Mouse (Mus musculus) MEL-GATA-1-ER (cell line): ENCODE results near the gene Unc79.
A peak's percentile ranks its signal among the peaks of the same experiment; 100 is the strongest.

Source experiments
- DNase-seq: peaks from one replicate; pipeline ENCODE4 v3.0.0-alpha.2; 2012; ENCODE audit warnings: low read depth; ENCODE audit errors: extremely low read depth

Gene Unc79

GRCm38 (mm10) chr12:103123861-103124260, 175.2 kb downstream of the Unc79 start:
- DNase-seq, result no peak

GRCm38 (mm10) chr12:103128914-103129313, 180.3 kb downstream of the Unc79 start:
- DNase-seq, result no peak

DNA sequence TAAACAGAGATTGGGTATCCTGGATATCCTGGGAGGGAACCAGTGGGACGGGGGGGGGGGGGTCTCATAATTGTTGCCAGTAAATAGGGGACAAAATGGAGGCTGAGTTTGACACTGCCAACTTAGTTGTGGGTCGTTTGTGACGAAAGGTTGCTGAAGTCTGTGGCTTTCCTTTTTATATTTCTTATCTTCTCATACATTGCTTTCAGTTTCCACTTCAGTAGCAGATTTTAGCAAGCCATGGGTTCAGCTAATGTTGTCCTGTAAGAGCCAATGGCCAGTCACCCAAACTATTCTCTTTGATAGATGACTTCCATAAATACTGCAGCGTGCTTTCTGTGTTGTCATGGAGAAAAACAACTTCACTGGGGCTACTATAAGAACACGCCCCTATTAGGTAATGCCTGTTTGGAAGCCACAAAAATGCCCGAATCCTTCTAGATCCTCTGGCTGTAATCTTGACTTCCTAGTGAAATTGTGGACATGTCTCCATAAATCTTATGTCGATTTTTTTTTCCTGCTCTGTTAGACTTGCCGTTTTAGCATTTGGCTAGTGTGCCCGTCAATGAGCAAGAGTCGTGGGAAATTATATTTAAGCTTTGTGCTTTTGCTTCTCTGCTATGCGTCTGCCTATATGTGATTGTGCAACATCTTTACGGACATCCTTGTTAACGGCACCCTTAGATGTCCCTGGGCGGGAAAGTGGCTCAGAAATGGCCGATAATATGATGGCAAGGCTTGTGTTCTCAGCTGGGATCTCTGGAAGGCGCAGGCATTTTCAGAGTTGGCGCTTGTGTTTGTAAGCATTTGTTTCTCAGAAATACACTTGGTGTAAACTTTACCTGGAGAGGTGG, 181.0 kb downstream of the Unc79 start:
- DNase-seq, result no peak

GRCm38 (mm10) chr12:103131419-103131818, 182.8 kb downstream of the Unc79 start:
- no peak for DNase-seq

GRCm38 (mm10) chr12:103142550-103143010, 193.9 kb downstream of the Unc79 start:
- DNase-seq, result peak; percentile 54

- DNase-seq, result peak; percentile 27
These were observed 195.3 kb downstream of the Unc79 start for GRCm38 (mm10) chr12:103143798-103144565.

DNA sequence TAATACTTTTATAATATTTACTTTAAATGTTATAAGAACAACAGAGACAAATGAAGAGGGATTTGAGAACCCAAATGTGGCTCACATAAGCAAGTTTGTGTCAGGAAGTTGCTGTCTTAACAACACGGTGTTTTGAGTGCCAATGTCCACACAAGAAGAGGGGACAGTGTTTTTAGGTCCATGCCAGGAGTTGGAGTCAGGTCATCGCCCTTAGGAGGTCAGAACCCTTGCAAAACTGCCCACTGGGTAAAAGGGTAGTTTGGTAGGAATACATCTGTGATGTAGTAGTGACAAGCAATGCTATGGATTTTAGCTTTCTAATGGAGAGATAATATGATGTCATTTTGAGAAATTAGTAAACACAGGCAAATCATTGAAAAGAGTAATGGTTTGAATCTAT, 201.6 kb downstream of the Unc79 start:
- DNase-seq, result no peak

- no peak for DNase-seq
These were observed 206.3 kb downstream of the Unc79 start for GRCm38 (mm10) chr12:103154927-103155326.

DNA sequence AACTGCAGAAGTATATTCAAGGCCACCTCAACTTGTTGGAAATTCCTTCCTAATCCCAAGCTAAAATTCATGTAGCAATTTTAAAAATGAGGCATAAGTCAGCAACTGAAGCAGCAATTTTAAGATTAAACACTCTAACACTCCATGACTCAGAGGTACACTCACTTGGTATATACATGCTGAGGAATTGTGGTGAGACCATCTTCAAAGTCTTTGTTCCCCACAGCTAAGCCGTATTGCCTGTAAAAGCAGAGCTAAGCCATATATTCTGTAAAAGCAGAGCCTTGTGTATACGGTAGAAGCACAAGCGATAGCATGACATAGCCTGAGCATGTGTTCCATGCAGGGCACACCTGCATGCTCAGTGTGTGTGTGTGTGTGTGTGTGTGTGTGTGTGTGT, 206.7 kb downstream of the Unc79 start:
- no peak for DNase-seq

GRCm38 (mm10) chr12:103157129-103157910, 208.7 kb downstream of the Unc79 start:
- DNase-seq, result no peak

DNA sequence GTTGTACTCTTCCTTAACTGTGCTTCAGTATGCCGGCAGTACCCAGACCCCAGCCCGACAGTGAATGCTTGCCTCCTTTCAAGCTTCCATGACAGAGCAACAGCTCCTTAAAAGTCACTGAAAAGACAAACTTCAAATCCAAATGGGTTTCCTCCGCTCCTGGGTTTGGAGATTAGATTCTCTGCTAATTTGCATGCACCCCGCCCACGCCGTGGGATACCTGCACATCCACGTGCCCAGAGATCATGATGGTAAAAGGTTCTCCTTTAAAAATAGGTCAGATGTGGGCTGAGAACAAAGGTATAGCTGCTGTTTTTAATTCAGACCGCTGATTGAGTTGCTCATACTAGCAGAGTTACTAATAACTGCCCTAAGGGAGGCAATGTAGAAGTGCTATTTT, 210.4 kb downstream of the Unc79 start:
- DNase-seq, result no peak

GRCm38 (mm10) chr12:103160721-103161120, 212.1 kb downstream of the Unc79 start:
- no peak for DNase-seq

DNA sequence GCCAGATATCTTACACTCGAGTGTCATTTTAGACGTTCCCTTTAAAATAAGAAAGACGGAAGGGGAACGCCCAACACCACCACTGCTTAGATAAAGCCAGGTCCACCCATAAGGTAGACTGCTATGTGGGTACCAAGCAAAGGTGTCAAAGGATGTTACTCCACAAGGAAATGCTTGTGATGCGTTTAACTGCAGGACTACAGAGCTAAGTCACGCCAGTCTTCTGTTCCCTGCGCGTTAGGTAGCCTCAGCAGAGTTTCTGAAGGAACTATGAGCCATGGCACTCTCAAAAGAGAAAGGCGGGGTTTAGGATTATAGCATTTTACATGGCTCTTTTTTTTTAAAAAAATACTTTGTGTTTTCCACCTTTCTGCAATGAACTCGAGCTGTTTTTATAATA, 214.9 kb downstream of the Unc79 start:
- DNase-seq, result no peak

DNA sequence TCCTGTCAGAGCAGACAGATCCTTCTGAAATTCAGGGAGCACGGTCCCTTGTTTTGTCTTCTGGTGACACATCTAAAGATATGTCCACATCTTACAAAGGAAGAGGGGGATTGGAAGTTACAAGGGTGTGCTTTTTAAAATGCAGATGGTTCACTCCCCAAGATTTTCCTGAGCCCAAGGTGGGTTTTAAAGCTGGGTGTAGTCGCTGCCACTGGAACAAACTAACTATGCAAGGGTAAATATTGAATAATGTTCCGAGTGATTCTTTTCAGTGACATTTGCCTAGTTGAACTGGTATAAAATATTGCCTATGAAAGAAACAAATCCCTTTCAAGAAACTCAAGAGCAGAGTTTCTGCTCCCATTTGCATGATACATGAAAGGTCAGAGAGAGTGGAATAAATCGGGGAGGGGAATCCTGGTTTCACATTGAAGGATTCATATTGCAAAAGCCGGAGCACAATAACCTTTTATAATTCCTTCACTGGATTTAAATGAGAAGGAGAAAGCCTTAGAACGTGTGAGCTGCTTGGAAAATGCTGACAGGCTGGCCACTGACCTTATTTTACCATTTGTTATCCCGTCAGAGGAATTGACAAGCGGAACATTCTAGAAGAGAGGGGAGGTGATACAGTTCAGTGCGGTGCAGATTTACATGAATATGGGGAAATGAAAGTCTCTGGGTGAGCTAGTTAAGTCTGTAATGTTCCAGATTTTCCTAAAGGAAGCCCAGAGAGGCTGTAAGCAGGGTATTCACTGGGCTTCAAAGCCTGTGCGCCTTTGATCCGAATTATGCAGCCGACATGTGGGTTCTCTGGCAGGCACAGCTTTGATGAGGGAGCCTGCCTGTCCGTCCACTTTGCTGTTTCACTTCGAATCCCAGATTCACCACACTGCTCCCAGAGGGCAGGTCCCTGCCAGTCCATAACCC, 215.7 kb downstream of the Unc79 start:
- DNase-seq, result no peak

DNA sequence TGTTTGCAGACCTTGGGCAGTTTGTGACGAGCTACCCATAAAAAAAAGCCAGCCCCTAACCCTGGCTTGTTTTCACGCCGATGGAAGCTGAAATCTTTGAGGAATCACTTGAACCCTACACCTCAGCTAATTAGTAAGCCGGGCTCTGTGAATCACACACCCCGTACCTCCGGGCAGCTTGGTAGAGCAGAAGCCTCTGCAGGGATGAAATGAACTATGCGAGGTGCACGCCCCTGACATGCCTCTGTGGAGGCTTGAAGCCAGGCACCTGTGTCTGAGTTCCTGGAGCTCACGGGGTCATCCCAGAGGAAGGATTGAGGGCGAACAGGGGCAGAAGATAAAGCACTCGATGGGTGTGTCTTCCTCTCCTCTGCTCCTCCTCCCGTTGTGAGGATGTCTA, 220.2 kb downstream of the Unc79 start:
- no peak for DNase-seq

- no peak for DNase-seq
These were observed 234.4 kb downstream of the Unc79 start for GRCm38 (mm10) chr12:103183057-103183456.

- no peak for DNase-seq
These were observed 238.4 kb downstream of the Unc79 start for GRCm38 (mm10) chr12:103187020-103187419.

GRCm38 (mm10) chr12:103188223-103188622, 239.6 kb downstream of the Unc79 start:
- no peak for DNase-seq

- DNase-seq, result no peak
These were observed 241.1 kb downstream of the Unc79 start for GRCm38 (mm10) chr12:103189771-103190170.

DNA sequence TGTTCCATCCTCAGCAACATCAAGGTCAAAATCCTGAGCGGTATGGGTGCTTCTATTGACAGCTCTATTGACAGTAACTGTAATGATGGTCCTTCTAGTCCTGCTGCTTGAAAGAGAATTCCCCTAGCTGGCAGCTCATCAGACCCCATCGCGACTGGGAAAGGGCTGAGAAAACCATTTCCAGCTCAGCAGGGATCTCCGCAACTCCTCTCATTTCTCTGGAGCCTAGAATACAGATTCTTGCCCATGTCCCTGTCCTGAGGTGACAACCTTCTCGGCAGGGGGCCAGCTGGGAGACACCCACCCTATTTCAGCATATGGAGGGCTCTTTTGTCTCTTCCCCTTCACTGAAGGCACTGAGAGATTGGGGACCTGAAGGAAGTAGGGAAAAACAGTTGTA, 244.3 kb downstream of the Unc79 start:
- DNase-seq, result no peak
